Mouse (Mus musculus): ENCODE results near the gene Ptprm. TPM values are rescaled to one million over a fixed set of nuclear protein-coding genes. Genes with fewer than 3 reads are reported as not detected.
A peak's percentile ranks its signal among the peaks of the same experiment; 100 is the strongest.

Ptprm gene
- polyA plus RNA-seq, 1 experiment from 2014 or later: 31.4 TPM

GRCm38 (mm10) chr17:67008137-67008536 is 346.1 kb downstream of the Ptprm start:
- H3K4me2 ChIP-seq (replicated peaks): no peak overlapping the region
- no peak overlapping the region for H3K4me3 ChIP-seq (replicated peaks; ENCODE audit: low read length)
- ATAC-seq (ENCODE audit: low FRiP score) (no peak), DNase-seq (ENCODE audit: low spot score) (no peak)
- no peaks in the 10 kb centered on the region for H3K9me3 ChIP-seq (ENCODE audit: control insufficient read depth, low read length)
- no peaks in the 10 kb centered on the region for H3K36me3 ChIP-seq (replicated peaks; ENCODE audit: control insufficient read depth, insufficient read depth)
- no peak overlapping the region for H3K9ac ChIP-seq
- peaks cover 3% of the 10 kb centered on the region; the same call in 1 of the 2 replicates for H3K4me1 ChIP-seq (replicated peaks; ENCODE audit: control insufficient read depth, insufficient read depth, low read length)
- H3K27ac ChIP-seq: no peak overlapping the region
- no peaks in the 10 kb centered on the region for H3K27me3 ChIP-seq (ENCODE audit: control insufficient read depth, insufficient read depth, low read length)
- 70% methylated on average over 9 of the region's 9 CpGs for WGBS

GRCm38 (mm10) chr17:67006740-67007385 is 347.4 kb downstream of the Ptprm start:
- Histone ChIP-seq H3K36me3 (replicated peaks; ENCODE audit: control insufficient read depth, insufficient read depth) (no peaks in the 10 kb centered on the region), H3K27me3 (ENCODE audit: control insufficient read depth, insufficient read depth, low read length) (no peaks in the 10 kb centered on the region), H3K9ac (no peak overlapping the region), H3K27ac (peak overlapping the region; percentile 52; the same call in 1 of the 2 replicates), H3K4me1 (replicated peaks; ENCODE audit: control insufficient read depth, insufficient read depth, low read length) (peaks cover 3% of the 10 kb centered on the region; the same call in 1 of the 2 replicates), H3K4me3 (replicated peaks; ENCODE audit: low read length) (no peak overlapping the region), H3K9me3 (ENCODE audit: control insufficient read depth, low read length) (no peaks in the 10 kb centered on the region), H3K4me2 (replicated peaks) (no peak overlapping the region)
- WGBS: 55% methylated on average over 14 of the region's 14 CpGs
- DNase-seq (ENCODE audit: low spot score) (peak; percentile 61), ATAC-seq (ENCODE audit: low FRiP score) (peak; percentile 37; the same call in 1 of the 2 replicates)

- Histone ChIP-seq H3K36me3 (replicated peaks; ENCODE audit: control insufficient read depth, insufficient read depth) (no peaks in the 10 kb centered on the region), H3K4me3 (replicated peaks; ENCODE audit: low read length) (no peak overlapping the region), H3K4me1 (replicated peaks; ENCODE audit: control insufficient read depth, insufficient read depth, low read length) (no peaks in the 10 kb centered on the region), H3K9me3 (ENCODE audit: control insufficient read depth, low read length) (no peaks in the 10 kb centered on the region), H3K4me2 (replicated peaks) (no peak overlapping the region), H3K9ac (no peak overlapping the region), H3K27ac (no peak overlapping the region), H3K27me3 (ENCODE audit: control insufficient read depth, insufficient read depth, low read length) (no peaks in the 10 kb centered on the region)
- WGBS: 61% methylated on average over 2 of the region's 2 CpGs
- DNase-seq (ENCODE audit: low spot score) (no peak), ATAC-seq (ENCODE audit: low FRiP score) (no peak)
Measured at GRCm38 (mm10) chr17:66996882-66997281, 357.4 kb downstream of the Ptprm start.

DNA sequence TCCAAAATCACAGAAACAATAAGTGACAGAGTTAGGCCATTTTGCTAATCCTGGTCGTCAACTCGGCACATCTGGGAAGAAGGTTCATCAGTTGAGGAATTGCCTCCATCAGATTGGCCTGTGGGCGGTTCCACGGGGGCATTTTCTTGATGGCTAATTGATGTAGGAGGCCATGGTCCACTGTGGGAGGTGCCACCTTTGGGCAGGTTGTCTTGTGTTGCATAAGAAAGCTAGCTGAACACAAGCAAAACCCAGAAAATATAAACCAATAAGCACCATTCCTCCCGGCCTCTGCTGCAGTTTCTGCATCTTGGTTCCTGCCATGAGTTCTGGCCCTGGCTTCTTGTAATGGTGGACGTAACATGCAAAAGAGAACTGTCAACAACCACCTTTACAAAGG is 358.2 kb downstream of the Ptprm start:
- Histone ChIP-seq H3K4me1 (replicated peaks; ENCODE audit: control insufficient read depth, insufficient read depth, low read length) (no peaks in the 10 kb centered on the region), H3K27me3 (ENCODE audit: control insufficient read depth, insufficient read depth, low read length) (no peaks in the 10 kb centered on the region), H3K4me3 (replicated peaks; ENCODE audit: low read length) (no peak overlapping the region), H3K9ac (no peak overlapping the region), H3K27ac (no peak overlapping the region), H3K9me3 (ENCODE audit: control insufficient read depth, low read length) (no peaks in the 10 kb centered on the region), H3K4me2 (replicated peaks) (no peak overlapping the region), H3K36me3 (replicated peaks; ENCODE audit: control insufficient read depth, insufficient read depth) (no peaks in the 10 kb centered on the region)
- DNase-seq (ENCODE audit: low spot score) (no peak), ATAC-seq (ENCODE audit: low FRiP score) (no peak)
- 93% methylated on average over 6 of the region's 6 CpGs for WGBS

DNA sequence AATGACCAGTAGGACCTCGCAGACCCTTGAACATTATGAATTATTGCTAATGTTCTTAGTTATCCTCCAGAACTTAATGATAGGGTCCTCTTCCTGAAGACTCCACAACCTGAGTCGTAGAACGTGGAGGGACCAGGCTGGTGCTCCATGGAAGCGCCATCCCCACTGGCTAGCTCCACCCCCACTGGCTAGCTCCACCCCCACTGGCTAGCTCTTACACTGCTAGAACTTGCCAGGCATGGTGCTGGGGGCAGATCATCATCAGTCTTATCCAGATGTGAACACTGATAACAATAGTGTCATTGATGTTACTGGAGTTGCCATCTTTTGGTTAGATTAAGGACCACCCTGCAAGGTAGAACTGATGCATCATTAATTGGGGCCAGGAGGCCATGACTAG is 362.4 kb downstream of the Ptprm start:
- Histone ChIP-seq H3K36me3 (replicated peaks; ENCODE audit: control insufficient read depth, insufficient read depth) (no peaks in the 10 kb centered on the region), H3K9ac (no peak overlapping the region), H3K4me2 (replicated peaks) (no peak overlapping the region), H3K27me3 (ENCODE audit: control insufficient read depth, insufficient read depth, low read length) (no peaks in the 10 kb centered on the region), H3K4me3 (replicated peaks; ENCODE audit: low read length) (no peak overlapping the region), H3K27ac (no peak overlapping the region), H3K9me3 (ENCODE audit: control insufficient read depth, low read length) (no peaks in the 10 kb centered on the region), H3K4me1 (replicated peaks; ENCODE audit: control insufficient read depth, insufficient read depth, low read length) (no peaks in the 10 kb centered on the region)
- 94% methylated on average over 4 of the region's 4 CpGs for WGBS
- no peak for ATAC-seq (ENCODE audit: low FRiP score)
- DNase-seq (ENCODE audit: low spot score): no peak

DNA sequence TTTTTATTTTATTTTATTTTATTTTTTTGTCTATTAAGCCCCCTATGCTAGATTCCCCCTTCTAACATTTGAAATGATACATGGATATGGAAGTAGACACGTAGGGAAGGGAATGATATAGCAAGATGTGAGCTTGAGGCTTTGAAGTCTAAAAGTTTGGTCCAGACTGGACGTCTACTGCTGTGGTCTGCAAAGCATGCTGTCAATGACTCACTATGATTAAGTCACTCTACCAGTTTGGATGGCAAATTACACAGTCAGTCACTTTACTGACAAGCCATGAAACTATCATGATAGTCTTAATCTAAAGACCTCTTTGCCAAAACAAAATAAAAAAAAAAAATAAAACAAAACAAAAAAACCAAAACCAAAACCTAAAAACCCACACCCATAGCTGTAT is 363.5 kb downstream of the Ptprm start:
- DNase-seq (ENCODE audit: low spot score) (no peak), ATAC-seq (ENCODE audit: low FRiP score) (no peak)
- H3K9ac ChIP-seq: no peak overlapping the region
- H3K27me3 ChIP-seq (ENCODE audit: control insufficient read depth, insufficient read depth, low read length): no peaks in the 10 kb centered on the region
- no peaks in the 10 kb centered on the region for H3K4me1 ChIP-seq (replicated peaks; ENCODE audit: control insufficient read depth, insufficient read depth, low read length)
- no peaks in the 10 kb centered on the region for H3K36me3 ChIP-seq (replicated peaks; ENCODE audit: control insufficient read depth, insufficient read depth)
- no peak overlapping the region for H3K4me3 ChIP-seq (replicated peaks; ENCODE audit: low read length)
- H3K4me2 ChIP-seq (replicated peaks): no peak overlapping the region
- 46% methylated on average over 2 of the region's 2 CpGs for WGBS
- no peaks in the 10 kb centered on the region for H3K9me3 ChIP-seq (ENCODE audit: control insufficient read depth, low read length)
- no peak overlapping the region for H3K27ac ChIP-seq

DNA sequence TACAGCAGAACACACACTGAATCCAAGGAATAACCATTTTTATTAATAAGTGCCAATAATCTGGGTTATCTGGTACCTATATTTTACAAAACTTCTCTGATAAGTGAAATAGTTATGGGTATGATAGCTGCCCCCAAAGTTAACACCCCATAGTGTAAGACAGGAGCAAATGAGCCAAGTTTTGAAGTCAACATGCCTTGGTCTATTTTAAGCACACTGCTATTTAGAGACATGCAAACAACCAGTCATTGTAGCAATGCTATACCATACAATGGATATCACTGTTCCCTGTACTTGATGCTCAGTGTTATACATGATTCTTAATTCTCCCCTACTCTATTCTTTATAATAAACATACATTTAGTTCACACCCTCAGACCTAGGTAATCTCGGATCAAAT is 366.2 kb downstream of the Ptprm start:
- H3K9me3 ChIP-seq (ENCODE audit: control insufficient read depth, low read length): no peaks in the 10 kb centered on the region
- H3K4me3 ChIP-seq (replicated peaks; ENCODE audit: low read length): no peak overlapping the region
- ATAC-seq (ENCODE audit: low FRiP score) (no peak), DNase-seq (ENCODE audit: low spot score) (no peak)
- WGBS: 93% methylated on average over 1 of the region's 1 CpGs
- no peaks in the 10 kb centered on the region for H3K4me1 ChIP-seq (replicated peaks; ENCODE audit: control insufficient read depth, insufficient read depth, low read length)
- no peak overlapping the region for H3K27ac ChIP-seq
- H3K9ac ChIP-seq: no peak overlapping the region
- no peak overlapping the region for H3K4me2 ChIP-seq (replicated peaks)
- no peaks in the 10 kb centered on the region for H3K27me3 ChIP-seq (ENCODE audit: control insufficient read depth, insufficient read depth, low read length)
- H3K36me3 ChIP-seq (replicated peaks; ENCODE audit: control insufficient read depth, insufficient read depth): no peaks in the 10 kb centered on the region

GRCm38 (mm10) chr17:66981649-66982048 is 372.6 kb downstream of the Ptprm start:
- DNase-seq (ENCODE audit: low spot score) (no peak), ATAC-seq (ENCODE audit: low FRiP score) (no peak)
- no peaks in the 10 kb centered on the region for H3K27me3 ChIP-seq (ENCODE audit: control insufficient read depth, insufficient read depth, low read length)
- no peak overlapping the region for H3K4me3 ChIP-seq (replicated peaks; ENCODE audit: low read length)
- no peak overlapping the region for H3K9ac ChIP-seq
- H3K4me1 ChIP-seq (replicated peaks; ENCODE audit: control insufficient read depth, insufficient read depth, low read length): no peaks in the 10 kb centered on the region
- H3K27ac ChIP-seq: no peak overlapping the region
- H3K36me3 ChIP-seq (replicated peaks; ENCODE audit: control insufficient read depth, insufficient read depth): no peaks in the 10 kb centered on the region
- no peak overlapping the region for H3K4me2 ChIP-seq (replicated peaks)
- no peaks in the 10 kb centered on the region for H3K9me3 ChIP-seq (ENCODE audit: control insufficient read depth, low read length)
- WGBS: 71% methylated on average over 2 of the region's 2 CpGs

GRCm38 (mm10) chr17:66979971-66980370 is 374.3 kb downstream of the Ptprm start:
- Histone ChIP-seq H3K4me3 (replicated peaks; ENCODE audit: low read length) (no peak overlapping the region), H3K27ac (no peak overlapping the region), H3K9me3 (ENCODE audit: control insufficient read depth, low read length) (no peaks in the 10 kb centered on the region), H3K27me3 (ENCODE audit: control insufficient read depth, insufficient read depth, low read length) (no peaks in the 10 kb centered on the region), H3K9ac (no peak overlapping the region), H3K4me2 (replicated peaks) (no peak overlapping the region), H3K36me3 (replicated peaks; ENCODE audit: control insufficient read depth, insufficient read depth) (no peaks in the 10 kb centered on the region), H3K4me1 (replicated peaks; ENCODE audit: control insufficient read depth, insufficient read depth, low read length) (no peaks in the 10 kb centered on the region)
- DNase-seq (ENCODE audit: low spot score) (no peak), ATAC-seq (ENCODE audit: low FRiP score) (no peak)
- WGBS: 81% methylated on average over 5 of the region's 5 CpGs

- Histone ChIP-seq H3K27ac (no peak overlapping the region), H3K27me3 (ENCODE audit: control insufficient read depth, insufficient read depth, low read length) (no peaks in the 10 kb centered on the region), H3K9me3 (ENCODE audit: control insufficient read depth, low read length) (no peaks in the 10 kb centered on the region), H3K4me2 (replicated peaks) (no peak overlapping the region), H3K4me3 (replicated peaks; ENCODE audit: low read length) (no peak overlapping the region), H3K4me1 (replicated peaks; ENCODE audit: control insufficient read depth, insufficient read depth, low read length) (no peaks in the 10 kb centered on the region), H3K36me3 (replicated peaks; ENCODE audit: control insufficient read depth, insufficient read depth) (no peaks in the 10 kb centered on the region), H3K9ac (no peak overlapping the region)
- ATAC-seq (ENCODE audit: low FRiP score) (no peak), DNase-seq (ENCODE audit: low spot score) (no peak)
- WGBS: 77% methylated on average over 5 of the region's 5 CpGs
Measured at GRCm38 (mm10) chr17:66976490-66976889, 377.8 kb downstream of the Ptprm start.
